Mouse (Mus musculus) right cerebral cortex, adult 18-20 months (tissue): ENCODE data around the gene Slco3a1.
A peak's percentile ranks its signal among the peaks of the same experiment; 100 is the strongest.

Experiments
- DNase-seq: peaks from one replicate; pipeline ENCODE4 v3.0.0; 2022; ENCODE audit warnings: mixed read lengths

Slco3a1 gene

DNA sequence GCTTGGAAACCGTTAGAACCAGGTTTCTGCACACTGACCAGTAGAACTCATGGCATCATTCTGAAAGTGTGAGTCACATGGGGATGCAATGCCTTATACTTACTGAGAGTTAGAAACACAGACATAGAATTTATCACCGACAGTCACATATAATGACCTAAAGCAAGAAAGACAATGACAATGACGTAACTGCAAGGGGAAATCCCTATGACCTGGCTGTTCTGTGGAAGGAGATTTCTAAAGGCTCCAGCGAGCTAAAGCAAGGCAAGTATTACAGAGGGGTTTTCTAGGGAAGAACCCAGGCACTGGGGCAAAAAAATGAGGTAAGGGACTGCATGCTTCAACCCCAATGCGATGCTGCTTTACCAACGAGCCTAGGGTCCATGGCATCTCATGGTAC, 26.9 kb downstream of the Slco3a1 start:
- DNase-seq = no peak

DNA sequence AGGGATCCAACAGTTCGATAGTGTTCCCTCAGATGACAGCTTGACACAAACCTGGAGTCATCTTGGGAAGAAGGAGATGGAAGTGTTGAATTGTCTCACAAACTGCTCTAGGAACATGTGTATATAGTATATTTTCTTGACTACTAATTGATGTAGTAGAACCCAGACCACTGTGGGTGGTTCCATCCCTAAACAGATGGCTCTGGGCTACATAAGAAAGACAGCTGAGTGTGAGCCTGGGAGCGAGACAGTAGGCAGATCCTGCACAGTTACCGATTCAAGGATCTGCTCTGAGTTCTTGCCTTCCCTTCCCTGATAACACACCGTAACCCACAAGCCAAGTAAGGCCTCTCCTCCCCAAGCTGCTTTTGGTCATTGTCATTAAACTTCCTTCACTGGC, 28.6 kb downstream of the Slco3a1 start:
- DNase-seq = peak; percentile 27

DNA sequence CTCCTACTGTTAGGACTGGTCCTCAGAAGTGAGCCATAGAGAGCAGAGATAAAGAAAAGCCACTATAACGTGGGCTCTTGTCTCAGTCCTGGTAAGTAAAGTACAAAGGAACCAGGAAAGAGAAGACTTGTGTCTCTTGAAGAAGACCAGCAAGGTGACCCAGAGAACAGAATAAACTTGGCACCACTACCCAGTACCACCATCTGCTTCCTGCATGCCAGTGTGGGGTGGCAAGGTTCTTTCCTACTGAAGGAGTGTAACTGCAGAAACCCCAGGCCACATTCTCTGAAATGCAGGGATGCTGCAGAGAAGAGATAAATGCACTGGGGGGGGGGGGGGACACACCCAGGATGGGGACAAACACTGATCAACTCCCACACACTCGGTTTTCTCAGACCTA, 29.0 kb downstream of the Slco3a1 start:
- no peak for DNase-seq

DNA sequence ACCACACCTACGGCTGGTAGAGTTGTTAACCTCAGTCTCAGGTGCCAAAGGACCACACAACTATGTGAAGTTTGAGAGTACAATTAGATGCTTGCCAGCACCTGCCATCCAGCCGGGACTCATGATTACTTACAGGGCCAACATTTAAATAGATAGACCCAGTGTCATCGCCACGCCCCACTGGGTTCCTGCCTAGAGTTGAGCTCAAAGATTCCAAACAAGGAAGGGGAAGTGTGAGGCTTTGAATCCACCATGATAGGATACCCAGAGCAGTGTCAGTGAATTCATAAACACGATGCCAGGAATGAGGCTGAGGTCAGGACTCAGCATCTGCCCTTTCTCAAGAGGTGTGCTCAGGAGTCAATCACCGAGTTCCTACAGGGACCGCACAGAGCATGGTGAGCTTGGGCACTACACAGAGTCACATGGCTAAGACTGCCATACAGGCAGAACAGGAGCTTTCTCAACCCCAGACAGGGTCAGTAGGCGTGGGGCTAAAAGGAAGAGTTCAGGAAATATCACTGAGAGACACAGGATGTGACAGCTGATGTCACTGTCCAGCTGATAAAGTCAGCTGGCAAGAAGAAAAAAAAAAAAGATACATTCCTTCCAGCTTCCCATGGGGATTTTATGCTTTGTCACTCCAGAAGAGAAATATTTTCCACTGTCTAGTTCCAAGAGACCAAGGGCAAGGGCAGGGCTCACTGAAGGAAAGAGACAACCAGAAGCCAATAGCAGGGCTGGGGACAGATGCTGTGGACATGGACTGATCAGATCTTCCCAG, 30.2 kb downstream of the Slco3a1 start:
- DNase-seq = no peak

DNA sequence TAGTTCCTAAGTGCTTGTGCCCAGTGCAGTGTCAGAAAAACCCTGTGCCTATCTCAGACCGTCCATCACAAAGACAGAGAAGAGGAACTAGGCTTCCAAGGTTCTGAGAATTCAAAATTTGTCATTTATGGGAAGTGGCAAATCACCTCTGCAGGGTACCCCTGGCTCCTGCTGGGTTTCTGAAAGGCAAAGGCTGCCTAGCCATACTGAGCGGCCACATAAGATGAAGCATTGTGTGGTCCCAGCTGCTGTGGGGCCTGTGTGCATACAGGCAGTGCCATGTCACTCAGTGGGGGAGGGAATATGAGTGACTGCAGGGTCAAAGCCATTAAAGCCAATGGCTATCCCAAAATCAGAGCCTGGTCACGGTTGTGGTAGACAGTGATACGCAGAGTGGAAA, 31.5 kb downstream of the Slco3a1 start:
- no peak for DNase-seq

DNA sequence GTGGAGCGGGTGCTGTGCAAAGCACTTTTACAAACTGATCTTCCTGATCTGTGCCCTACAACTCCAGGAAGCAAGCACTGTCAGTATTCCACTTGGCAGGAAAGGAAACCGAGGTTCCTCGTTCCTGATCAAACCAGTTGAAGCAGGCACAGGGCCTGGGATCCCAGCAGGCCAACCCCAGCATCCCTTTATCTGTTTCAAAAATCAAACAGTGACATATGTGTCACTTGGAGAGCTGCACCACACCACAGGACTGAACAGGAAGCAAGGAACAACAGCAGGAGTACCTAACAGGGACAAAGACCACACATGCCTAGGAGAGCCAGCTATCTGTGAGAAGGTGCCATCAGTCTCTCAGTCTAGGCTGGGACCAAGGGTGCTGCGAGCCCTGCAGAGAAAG, 32.3 kb downstream of the Slco3a1 start:
- DNase-seq = no peak

DNA sequence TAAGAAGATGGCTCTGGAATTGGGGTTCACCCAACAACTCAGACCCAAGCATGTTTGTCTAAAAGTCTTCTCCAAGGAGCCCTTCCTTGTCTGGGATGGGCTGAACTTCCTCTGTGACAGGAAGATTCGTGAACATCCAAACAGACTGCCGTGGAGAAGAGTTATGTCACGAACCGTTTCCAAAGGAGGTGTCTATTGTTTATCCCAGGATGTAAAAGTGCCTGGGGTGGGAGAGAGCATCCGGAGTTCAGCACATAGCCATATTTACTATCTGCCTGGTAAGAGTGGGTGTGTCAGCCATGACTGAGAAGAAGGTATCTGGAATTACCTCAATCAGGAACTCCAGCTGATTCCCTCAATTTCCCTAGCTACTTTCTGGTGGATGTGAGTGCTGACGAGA, 35.2 kb downstream of the Slco3a1 start:
- DNase-seq = no peak

DNA sequence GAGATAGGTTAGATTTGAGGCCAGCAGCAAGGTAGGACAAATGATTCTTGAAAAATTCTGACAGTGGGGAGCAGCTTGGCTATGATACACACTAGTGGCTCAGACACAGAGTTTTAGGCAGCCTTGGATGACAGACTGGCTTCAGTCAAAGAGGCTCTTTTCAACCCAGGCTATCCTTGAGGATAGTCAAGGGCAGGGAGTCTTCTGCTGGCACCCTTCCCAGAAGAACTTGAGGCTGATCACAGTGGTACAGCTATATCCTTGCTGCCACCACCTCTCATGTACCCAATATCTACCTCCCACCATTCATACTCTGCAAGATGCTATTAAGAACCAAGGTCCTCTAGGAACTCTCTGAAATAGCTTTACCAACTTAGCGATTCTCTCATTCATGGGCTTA, 35.8 kb downstream of the Slco3a1 start:
- DNase-seq = no peak

DNA sequence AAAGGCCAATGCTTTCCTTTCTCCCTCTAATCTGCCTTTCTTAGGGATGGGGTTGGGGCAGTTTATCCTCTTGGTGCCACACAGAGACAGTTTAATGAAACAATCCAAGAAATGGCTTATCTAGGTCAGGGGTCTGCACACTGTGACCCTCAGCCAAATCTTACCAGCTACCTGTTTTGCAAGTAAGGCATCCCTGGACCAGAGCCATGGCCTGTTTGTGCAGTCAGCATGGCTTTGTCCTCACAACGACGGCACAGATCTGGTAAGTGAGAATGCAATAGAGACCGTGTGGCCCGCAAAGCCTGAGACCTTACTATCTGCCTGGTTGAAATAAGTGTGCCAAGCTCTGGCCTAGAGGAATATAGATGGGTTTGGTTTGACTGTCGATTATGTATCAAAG, 36.3 kb downstream of the Slco3a1 start:
- no peak for DNase-seq

DNA sequence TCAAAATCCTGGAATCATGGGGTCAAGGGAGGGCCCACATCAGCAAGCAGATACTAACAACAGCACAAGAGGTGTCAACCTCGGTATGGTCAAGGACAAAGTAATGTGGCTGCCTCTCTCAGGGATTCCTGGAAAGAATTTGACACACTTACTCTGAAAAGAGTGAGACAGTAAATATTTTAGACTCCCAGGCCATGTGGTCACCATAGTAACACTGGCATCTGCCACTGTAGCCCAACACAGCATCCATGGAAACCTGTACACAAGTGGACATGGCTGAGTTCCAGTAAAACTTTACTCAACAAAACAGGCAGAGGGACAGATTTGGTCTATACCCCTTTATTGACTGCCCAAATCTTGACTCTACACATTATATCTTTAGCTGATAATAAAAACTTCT, 43.9 kb downstream of the Slco3a1 start:
- no peak for DNase-seq

DNA sequence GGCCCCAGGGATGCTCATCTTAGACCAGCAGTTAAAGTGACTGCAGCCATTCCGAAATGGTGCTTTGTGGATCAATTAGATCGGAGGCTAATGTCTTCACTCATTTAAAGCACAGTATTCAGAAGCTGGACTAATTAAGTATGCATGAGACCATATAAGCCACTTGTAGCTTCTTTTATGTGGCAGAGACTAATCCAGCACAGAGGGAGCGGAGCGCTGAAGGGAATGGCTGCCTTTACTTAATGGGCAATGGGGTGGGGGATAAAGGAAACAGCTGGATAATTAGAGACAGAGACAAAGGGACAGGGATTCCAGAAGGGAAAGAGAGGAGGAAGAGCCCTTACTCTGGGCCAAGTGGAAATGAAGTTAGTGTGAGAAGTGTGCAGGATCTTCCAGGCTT, 46.4 kb downstream of the Slco3a1 start:
- DNase-seq = no peak

DNA sequence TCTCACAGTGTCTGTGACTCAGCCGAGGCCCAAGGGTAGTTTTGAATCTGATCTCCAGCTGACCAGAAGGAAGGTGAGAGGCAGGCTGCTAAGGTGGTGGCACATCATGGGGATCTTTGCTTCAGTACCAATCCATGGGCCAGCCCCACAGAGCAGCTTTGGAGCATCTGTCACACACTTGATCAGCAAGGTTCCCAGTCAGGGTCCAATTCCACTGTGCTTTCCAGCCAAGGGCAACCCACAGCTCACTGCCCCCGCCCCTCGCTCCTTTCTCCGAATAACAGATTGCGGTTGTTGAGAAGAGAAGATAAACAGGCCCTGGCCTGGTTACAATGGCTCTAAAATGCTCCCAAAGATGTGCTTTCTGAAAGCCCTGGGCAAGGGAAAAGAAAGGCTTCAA, 47.7 kb downstream of the Slco3a1 start:
- no peak for DNase-seq

DNA sequence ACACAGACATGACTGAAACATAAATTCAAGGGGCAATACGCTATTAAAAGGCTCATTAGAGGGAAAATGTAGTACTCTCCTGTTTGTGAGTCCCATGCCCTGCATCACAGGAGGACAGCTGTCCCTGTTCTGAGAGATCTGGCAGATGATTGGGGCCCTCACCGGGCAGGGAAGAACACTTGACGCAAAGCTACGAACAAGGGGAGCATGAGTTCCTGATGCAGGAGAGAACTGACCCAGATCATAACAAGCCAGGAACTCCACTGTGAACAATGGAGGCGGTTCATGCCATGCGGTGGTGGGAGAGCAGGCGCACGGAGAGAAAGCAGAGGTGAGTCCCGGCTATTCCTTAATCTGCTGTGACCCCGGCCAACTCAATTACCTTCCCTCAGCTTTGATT, 48.9 kb downstream of the Slco3a1 start:
- no peak for DNase-seq

DNA sequence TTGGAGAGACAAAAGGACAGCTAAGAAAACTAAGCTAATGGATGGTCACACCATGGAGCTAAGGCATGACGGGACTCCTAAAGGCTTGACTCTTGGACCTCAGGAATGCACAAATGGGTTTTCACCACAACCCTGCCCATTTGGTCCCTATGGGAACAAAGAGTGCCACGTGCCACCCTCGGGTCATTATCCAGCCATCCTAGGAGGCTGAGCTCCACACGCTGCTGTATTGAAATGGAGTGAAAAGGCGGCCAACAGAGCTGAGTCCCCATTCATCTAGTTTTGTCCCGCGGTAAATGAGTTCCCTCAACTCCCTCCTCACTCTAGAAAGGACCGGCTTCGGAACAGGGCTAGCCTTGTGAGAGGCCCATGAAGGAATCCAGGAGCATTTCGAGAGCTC, 53.4 kb downstream of the Slco3a1 start:
- no peak for DNase-seq

DNA sequence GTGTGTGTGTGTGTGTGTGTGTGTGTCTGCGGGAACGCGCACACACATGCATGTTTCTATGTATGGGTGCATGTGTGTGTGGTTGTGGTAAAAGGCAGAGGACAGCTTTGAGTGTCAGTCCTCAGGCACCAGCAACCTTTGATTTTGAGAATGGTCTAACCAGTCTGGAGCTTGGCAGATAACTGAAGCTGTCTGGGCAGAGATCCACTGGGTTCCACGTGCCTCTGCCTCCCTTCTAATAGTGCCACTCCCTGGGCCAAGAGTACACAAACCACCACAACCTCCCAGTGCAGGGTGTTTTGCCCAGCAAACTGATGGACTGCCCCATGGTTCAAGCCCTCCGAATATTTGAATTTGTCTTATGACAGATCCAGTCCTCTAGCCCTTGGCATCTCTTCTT, 55.1 kb downstream of the Slco3a1 start:
- no peak for DNase-seq

DNA sequence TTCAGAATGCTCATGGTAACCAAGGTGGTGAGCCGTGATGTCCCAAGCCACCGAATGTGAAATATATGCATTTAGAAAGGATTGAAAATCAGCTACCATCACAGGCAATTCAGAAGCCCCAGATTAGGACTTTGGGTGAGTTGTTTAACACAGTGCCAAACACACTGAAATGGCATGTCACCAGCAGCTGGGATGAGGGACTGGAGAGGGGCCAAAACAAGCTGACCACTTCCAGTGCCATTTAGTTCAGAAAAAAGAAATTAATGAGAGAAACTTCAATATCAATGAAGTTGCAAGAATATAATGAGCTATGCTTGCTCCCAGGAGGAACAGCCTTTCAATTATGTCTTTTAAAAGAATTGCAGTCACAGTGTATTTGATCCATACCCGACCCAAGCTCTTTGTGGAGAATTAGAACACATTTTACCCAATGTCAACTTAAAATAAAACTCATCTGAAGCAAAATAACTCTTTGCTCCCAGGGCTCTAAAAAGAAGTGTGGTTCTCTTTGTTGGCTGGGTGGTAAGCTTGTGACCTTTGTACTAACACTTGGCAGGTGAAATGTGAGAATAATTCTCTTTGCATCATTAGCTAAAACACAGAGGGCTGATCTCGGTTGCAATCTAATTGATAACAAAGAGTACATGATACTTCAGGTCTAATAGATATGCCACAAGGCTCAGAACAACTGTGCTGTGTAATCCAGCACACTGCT, 56.2 kb downstream of the Slco3a1 start:
- DNase-seq = no peak

DNA sequence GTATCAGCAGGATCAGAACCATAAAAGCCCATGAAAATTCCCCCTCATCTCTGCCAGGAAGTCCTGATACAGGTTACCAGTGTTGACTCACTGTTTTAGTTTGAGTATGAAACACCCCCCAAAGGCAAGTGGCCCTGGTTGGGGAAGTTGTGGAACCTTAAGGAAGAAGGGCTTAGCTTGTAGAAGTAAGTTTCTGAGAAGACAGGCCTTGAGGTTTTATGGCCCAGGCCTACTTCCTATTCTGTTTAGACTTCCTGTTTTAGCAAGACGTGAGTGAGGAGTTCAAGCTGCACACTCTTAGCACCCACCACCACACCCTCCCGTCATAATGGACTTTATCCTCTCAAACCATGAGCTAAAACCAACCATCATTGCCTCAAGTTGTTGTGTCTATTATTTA, 57.4 kb downstream of the Slco3a1 start:
- DNase-seq = no peak

DNA sequence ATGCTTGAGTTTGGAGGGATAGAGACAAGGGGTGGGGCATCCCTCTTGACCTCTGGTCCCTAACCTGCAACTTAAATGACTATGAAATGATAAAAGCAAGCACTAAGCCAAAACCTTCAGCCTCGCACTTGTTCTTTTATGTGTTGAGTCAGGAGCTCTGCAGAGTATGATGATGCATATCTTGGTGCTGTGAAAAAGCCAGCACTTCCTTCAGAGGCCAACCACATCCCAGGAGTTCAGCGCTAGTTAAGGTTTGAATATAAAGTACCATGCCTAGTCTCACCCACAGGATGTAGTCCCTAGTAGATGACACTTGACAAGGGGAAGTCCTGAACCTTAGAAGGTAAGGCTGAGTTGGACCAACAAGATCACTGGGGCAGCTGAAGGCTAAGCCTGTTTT, 59.1 kb downstream of the Slco3a1 start:
- no peak for DNase-seq

DNA sequence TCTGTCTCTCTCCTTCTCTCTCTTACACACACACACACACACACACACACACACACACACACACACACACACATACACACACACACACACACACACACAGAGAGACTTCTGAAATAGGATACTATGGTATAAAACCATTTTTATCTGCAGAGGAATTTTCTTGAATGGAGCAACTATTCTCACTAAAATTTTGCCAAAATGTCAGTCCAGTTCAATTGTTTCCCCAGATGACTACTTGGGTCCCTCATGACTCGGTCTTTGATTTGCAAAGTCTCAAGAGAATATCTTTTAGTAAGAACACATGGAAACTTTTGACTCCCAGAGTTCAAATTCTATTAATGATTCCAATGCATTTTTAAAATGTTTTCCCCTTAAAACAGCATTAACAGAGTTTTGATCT, 60.8 kb downstream of the Slco3a1 start:
- DNase-seq = no peak

DNA sequence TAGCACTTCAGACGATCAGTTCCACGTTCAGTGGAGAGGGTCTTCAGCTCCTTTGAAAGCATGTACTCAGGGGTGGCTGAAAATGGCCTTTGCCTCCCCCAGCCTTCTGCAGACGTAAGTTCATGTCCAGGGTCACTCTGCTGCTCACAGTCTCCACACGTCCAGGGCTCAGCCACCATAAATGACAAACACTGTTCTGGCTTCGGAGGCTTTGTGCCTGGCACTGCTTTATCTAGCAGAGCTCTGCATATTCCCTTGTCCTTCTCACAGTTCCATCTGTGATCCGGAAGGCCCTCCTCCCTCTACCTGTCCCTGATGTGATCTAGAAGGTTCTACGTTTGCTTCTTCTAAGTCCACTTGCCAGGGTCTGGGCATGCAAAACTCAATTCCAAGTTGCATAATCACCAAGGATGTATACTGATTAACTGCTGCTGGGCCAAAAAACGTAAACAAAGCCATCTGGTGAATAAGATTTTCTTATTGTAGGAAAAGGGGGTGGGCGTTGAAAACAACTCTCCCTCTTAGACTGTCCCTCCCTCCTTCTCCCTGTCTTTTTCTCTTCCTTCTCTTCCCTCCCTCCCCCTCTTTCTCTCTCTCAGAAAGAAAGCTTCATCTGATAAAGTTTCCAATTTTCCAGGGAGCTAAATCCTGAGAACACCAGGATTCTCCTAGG, 62.8 kb downstream of the Slco3a1 start:
- no peak for DNase-seq

DNA sequence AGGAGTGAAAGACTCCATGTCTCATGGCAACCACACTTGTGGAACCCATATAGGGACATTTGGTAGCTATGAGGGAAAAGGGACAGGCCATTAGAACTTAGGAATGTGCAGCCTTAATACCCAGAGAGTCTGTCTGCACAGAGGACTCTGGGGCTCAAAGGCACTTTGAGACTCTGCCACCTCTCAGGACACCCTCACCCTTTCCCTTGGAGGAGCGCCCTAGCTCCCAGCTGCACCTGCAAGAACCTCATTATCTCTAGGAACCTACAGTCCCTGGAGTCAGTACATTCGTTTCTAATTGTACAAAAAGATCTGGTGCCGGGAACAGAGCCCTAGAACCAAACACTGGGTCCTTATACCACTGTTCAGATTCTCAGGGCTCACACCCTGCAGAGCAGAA, 66.4 kb downstream of the Slco3a1 start:
- no peak for DNase-seq

DNA sequence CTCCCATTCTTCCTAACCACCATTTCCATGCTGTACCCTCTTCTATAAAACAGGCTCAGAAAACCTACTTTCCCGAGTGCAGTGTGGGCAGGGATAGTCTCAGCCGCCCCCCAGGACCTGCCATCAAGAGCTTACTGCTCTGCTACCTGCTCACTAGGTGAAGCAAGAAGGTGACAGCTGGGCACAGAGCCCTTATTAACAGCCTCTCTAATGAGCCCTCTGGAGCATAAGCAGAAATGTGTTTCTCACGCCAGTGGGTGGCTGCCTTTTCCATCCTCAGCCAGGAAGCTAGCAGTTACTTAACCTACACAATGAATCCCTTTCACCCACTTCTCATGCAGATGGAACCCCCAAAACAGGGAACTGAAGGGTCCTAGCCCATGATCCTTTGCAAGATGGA, 66.9 kb downstream of the Slco3a1 start:
- no peak for DNase-seq

DNA sequence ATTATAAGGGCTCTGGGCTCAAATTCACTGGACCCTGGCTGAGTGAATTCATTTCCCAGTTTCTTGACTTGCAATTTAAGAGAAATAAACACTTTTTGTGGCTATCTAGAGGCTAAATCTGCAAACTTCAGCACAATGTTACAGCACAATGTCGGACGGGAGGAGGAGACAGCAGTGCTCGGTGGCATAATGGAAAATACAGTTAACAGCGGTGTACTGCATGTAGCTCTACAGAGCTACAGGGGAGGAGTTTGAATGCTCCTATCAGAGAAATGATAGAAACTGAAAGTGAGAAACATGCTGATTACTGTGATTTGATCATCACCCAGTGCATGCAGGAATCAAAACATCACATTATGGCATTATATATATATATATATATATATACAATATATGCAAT, 68.5 kb downstream of the Slco3a1 start:
- DNase-seq = no peak

DNA sequence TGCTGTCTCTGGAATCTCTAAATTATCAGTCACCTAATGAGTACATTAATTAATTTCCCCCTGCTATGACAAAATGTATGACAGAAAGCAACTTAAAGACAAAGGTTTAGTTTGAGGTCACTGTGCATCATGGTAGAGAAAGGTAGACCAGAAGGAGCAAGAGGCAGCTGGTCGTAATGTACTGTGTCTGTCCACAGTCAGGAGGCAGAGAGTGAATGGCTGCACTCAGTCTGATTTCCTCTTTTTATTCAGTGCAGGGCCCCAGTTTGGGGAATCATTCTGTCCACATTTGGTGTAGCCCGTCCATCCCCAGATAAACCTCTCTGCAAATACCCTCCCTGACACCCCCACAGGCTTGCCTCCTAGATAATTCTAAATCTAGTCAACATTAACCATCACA, 68.9 kb downstream of the Slco3a1 start:
- DNase-seq = no peak
